Mouse (Mus musculus) liver, postnatal 0 days (tissue): ENCODE data around the gene Efcab12.

ENCODE experiments used
- CTCF ChIP-seq: sonication (generic); IDR thresholded peaks from 2 replicates; pipeline ENCODE4 v1.5.1; 2016; ENCODE audit warnings: antibody characterized with exemption, low read depth
- EP300 ChIP-seq: IDR thresholded peaks from 2 replicates; pipeline ENCODE4 v1.6.1; 2016; ENCODE audit warnings: antibody characterized with exemption, low read depth, mild to moderate bottlenecking

GRCm38 (mm10) chr6:115856361-115856745 lies 18.1 kb upstream of the Efcab12 start:
- TF ChIP-seq CTCF (no peak), EP300 (no peak)
